In genomic region chr11:83852016-83852355, GRCm38 (mm10) we compare ENCODE assay signal across 9 mouse cellular contexts. TPM values are rescaled to one million over a fixed set of nuclear protein-coding genes. Genes with fewer than 3 reads are reported as not detected.
DNase-seq lines count a peak whose midpoint lies in the region; ATAC-seq lines count a peak whose summit lies in the region.
"Had no signal": no experiment of that assay in that cellular context is flagged by ENCODE, and none has a peak within 500 bp of the region (broad histone marks: within the 10 kb centered on the region; RNA-seq: fewer than 3 reads in every experiment).

No protein-coding gene starts in this region.

- H3K27me3 ChIP-seq in forebrain, embryonic 10.5 days (ENCODE audit: poor library complexity, severe bottlenecking): peaks cover 100% of the 10 kb centered on the region
- peaks cover 73% of the 10 kb centered on the region for H3K27me3 ChIP-seq in forebrain, embryonic 15.5 days
- H3K27me3 ChIP-seq in liver, embryonic 16.5 days (ENCODE audit: control insufficient read depth, insufficient read depth, low read depth, low read length): peaks cover 62% of the 10 kb centered on the region

- peaks cover 42% of the 10 kb centered on the region for H3K4me1 ChIP-seq in forebrain, embryonic 10.5 days
- peaks cover 16% of the 10 kb centered on the region for H3K4me1 ChIP-seq in forebrain, embryonic 15.5 days
- no peaks in the 10 kb centered on the region; the same call in 1 of the 2 replicates for H3K4me1 ChIP-seq in liver, embryonic 16.5 days (ENCODE audit: control insufficient read depth, low read depth, low read length)

- peak; percentile 57 for DNase-seq in forebrain, embryonic 10.5 days (ENCODE audit: extremely low spot score, low spot score)
- DNase-seq in ES-CJ7 (ENCODE audit: low read depth, low spot score): peak; percentile 26
- DNase-seq in kidney, adult 18-20 months: peak; percentile 83
- no peak for DNase-seq in gastrocnemius, adult 18-20 months (ENCODE audit: low spot score)
- no peak for DNase-seq in left cerebral cortex, adult 18-20 months (ENCODE audit: low spot score in 2 of 2)
- no peak for DNase-seq in gastrocnemius, postnatal 25 days

- H3K9me3 ChIP-seq in forebrain, embryonic 10.5 days: no peaks in the 10 kb centered on the region
- H3K9me3 ChIP-seq in forebrain, embryonic 15.5 days: no peaks in the 10 kb centered on the region
- no peaks in the 10 kb centered on the region for H3K9me3 ChIP-seq in liver, embryonic 16.5 days (replicated peaks; ENCODE audit: control insufficient read depth, low read length)

- no peak for ATAC-seq in forebrain, embryonic 15.5 days (replicated peaks)
- ATAC-seq in liver, embryonic 16.5 days (ENCODE audit: low read depth): peak; percentile 55

- WGBS in forebrain, embryonic 10.5 days: under 1% methylated on average over 24 of the region's 24 CpGs
- 1% methylated on average over 24 of the region's 24 CpGs for WGBS in forebrain, embryonic 15.5 days
- under 1% methylated on average over 24 of the region's 24 CpGs for WGBS in liver, embryonic 16.5 days (ENCODE audit: insufficient replicate concordance)

- no peak overlapping the region for H3K4me2 ChIP-seq in forebrain, embryonic 15.5 days (replicated peaks)
- H3K4me2 ChIP-seq in liver, embryonic 16.5 days (ENCODE audit: low read depth, low read length): peak overlapping the region; percentile 46

- H3K4me3 ChIP-seq in forebrain, embryonic 10.5 days: peak overlapping the region; percentile 30
- H3K4me3 ChIP-seq in forebrain, embryonic 15.5 days: no peak overlapping the region
- peak overlapping the region; percentile 48 for H3K4me3 ChIP-seq in liver, embryonic 16.5 days (ENCODE audit: low read depth, low read length)

- no peaks in the 10 kb centered on the region for H3K36me3 ChIP-seq in forebrain, embryonic 10.5 days (replicated peaks)
- no peaks in the 10 kb centered on the region for H3K36me3 ChIP-seq in forebrain, embryonic 15.5 days
- H3K36me3 ChIP-seq in liver, embryonic 16.5 days (ENCODE audit: control insufficient read depth, insufficient read depth): no peaks in the 10 kb centered on the region

- H3K27ac ChIP-seq in forebrain, embryonic 10.5 days: no peak overlapping the region
- no peak overlapping the region for H3K27ac ChIP-seq in forebrain, embryonic 15.5 days (replicated peaks)
- peak overlapping the region; percentile 19; the same call in 1 of the 2 replicates for H3K27ac ChIP-seq in liver, embryonic 16.5 days (ENCODE audit: low read length)

- H3K9ac ChIP-seq in forebrain, embryonic 15.5 days (replicated peaks): no peak overlapping the region
- H3K9ac ChIP-seq in liver, embryonic 16.5 days (ENCODE audit: low read depth, low read length): peak overlapping the region; percentile 21; the same call in 1 of the 2 replicates

RNA-seq across cellular contexts. Expression of gene Hnf1b, which starts 2.1 kb away (rescaled TPM):
- not detected in 2 replicates for polyA plus RNA-seq in forebrain, embryonic 10.5 days (2016; fragmentation: Nextera tagmentation; extraction: Ambion mirVana)
- polyA plus RNA-seq in forebrain, embryonic 15.5 days (2015; fragmentation: Nextera tagmentation; extraction: Ambion mirVana): 0.08 TPM in 1 of 2 replicates, not detected in the other
- 4.6 and 5.9 TPM in 2 replicates for polyA plus RNA-seq in liver, embryonic 16.5 days (2015; fragmentation: Nextera tagmentation; extraction: Ambion mirVana)
- not detected for total RNA-seq in gastrocnemius, adult 18-20 months (2021)
- total RNA-seq in left cerebral cortex, adult 18-20 months (2021): under 1 TPM; 0.21 to 0.68 TPM
- total RNA-seq in gastrocnemius, postnatal 25 days (2021): not detected
- polyA plus RNA-seq: C2C12 had no signal

Comparison
In these comparisons a context has a peak if more than half of its experiments do, and no peak if none do; other contexts are left out.
1. DNase-seq: peak in forebrain, embryonic 10.5 days (single experiment), ES-CJ7 (single experiment) and kidney, adult 18-20 months (single experiment); none in gastrocnemius, adult 18-20 months (single experiment), left cerebral cortex, adult 18-20 months (0 of 2) and gastrocnemius, postnatal 25 days (single experiment).